Mouse (Mus musculus) stomach, embryonic 16.5 days (tissue): Measurements from ENCODE around the gene Map3k12. TPM values are rescaled to one million over a fixed set of nuclear protein-coding genes. Genes with fewer than 3 reads are reported as not detected.

Experiments used
- ATAC-seq: fragments of 200-750 bp; cut with Nextera tagmentation; 2 replicates; pipeline ENCODE4 v1.8.0; 2017; ENCODE audit warnings: moderate number of reproducible peaks, moderate TSS enrichment; ENCODE audit not compliant: insufficient read depth, low FRiP score
- H3K27ac ChIP-seq: fragments of 300-500 bp; sonication (generic); 2 replicates; pipeline ENCODE4 v1.5.1; 2014; ENCODE audit warnings: low read length
- H3K27me3 ChIP-seq: fragments of 300-500 bp; sonication (generic); 2 replicates; pipeline ENCODE4 v1.6.1; 2014; ENCODE audit warnings: low read length, control low read depth, mixed read lengths; ENCODE audit not compliant: control insufficient read depth, insufficient read depth
- H3K36me3 ChIP-seq: fragments of 300-500 bp; sonication (generic); 2 replicates; pipeline ENCODE4 v1.6.1; 2014; ENCODE audit warnings: low read length; ENCODE audit not compliant: control insufficient read depth, insufficient read depth
- H3K4me1 ChIP-seq: fragments of 300-500 bp; sonication (generic); 2 replicates; pipeline ENCODE4 v1.6.1; 2014; ENCODE audit warnings: low read length, control low read depth, mixed read lengths; ENCODE audit not compliant: control insufficient read depth, insufficient read depth
- H3K4me2 ChIP-seq: fragments of 300-500 bp; sonication (generic); 2 replicates; pipeline ENCODE4 v1.6.1; 2014; ENCODE audit warnings: low read depth, low read length, mixed read lengths
- H3K4me3 ChIP-seq: fragments of 300-500 bp; sonication (generic); replicated peaks from 2 replicates; pipeline ENCODE4 v1.5.1; 2014; ENCODE audit warnings: mild to moderate bottlenecking, low read length
- H3K9ac ChIP-seq: fragments of 300-500 bp; sonication (generic); 2 replicates; pipeline ENCODE4 v1.6.1; 2014; ENCODE audit warnings: low read length
- H3K9me3 ChIP-seq: fragments of 300-500 bp; sonication (generic); replicated peaks from 2 replicates; pipeline ENCODE4 v1.6.1; 2016; ENCODE audit warnings: low read length, control low read depth; ENCODE audit not compliant: control insufficient read depth
- WGBS: fragments of 180-500 bp; shearing (Covaris S2); extraction: QIAGEN DNeasy Blood & Tissue Kit; methylation state at CpG from one replicate; pipeline ENCODE4 v1.1.7; 2014; 5-methylcytosine and 5-hydroxymethylcytosine counted together
- polyA plus RNA-seq: library from polyadenylated mRNA; unstranded; fragments of >200 nt; fragmentation: Nextera tagmentation; extraction: Ambion mirVana; gene quantifications from 2 replicates; pipeline ENCODE4 v1.2.1, GENCODE M21; 2015

The Map3k12 gene
- polyA plus RNA-seq, 1 experiment from 2014 or later, result 15.1 TPM

GRCm38 (mm10) chr15:102507561-102507960, 9.3 kb downstream of the Map3k12 start:
- no peaks in the 10 kb centered on the region for H3K9me3 ChIP-seq
- no peak overlapping the region for H3K27ac ChIP-seq
- no peak overlapping the region for H3K9ac ChIP-seq
- H3K27me3 ChIP-seq, result no peaks in the 10 kb centered on the region
- H3K4me2 ChIP-seq, result no peak overlapping the region
- peaks cover 27% of the 10 kb centered on the region for H3K4me1 ChIP-seq
- no peak for ATAC-seq
- no peak overlapping the region for H3K4me3 ChIP-seq
- H3K36me3 ChIP-seq, result no peaks in the 10 kb centered on the region; the same call in 1 of the 2 replicates

GRCm38 (mm10) chr15:102506864-102507263, 10.0 kb downstream of the Map3k12 start:
- H3K36me3 ChIP-seq, result peaks cover 5% of the 10 kb centered on the region
- peaks cover 20% of the 10 kb centered on the region for H3K4me1 ChIP-seq
- 88% methylated on average over 1 of the region's 1 CpGs for WGBS
- no peak overlapping the region for H3K9ac ChIP-seq
- H3K27me3 ChIP-seq, result no peaks in the 10 kb centered on the region
- no peaks in the 10 kb centered on the region for H3K9me3 ChIP-seq
- ATAC-seq, result no peak
- no peak overlapping the region for H3K27ac ChIP-seq
- no peak overlapping the region for H3K4me3 ChIP-seq
- H3K4me2 ChIP-seq, result no peak overlapping the region

GRCm38 (mm10) chr15:102506464-102506830, 10.4 kb downstream of the Map3k12 start:
- H3K4me1 ChIP-seq, result peaks cover 15% of the 10 kb centered on the region
- H3K27me3 ChIP-seq, result no peaks in the 10 kb centered on the region
- H3K4me2 ChIP-seq, result no peak overlapping the region
- no peak overlapping the region for H3K9ac ChIP-seq
- H3K36me3 ChIP-seq, result peaks cover 9% of the 10 kb centered on the region
- H3K9me3 ChIP-seq, result no peaks in the 10 kb centered on the region
- ATAC-seq, result no peak
- no peak overlapping the region for H3K4me3 ChIP-seq
- 29% methylated on average over 2 of the region's 2 CpGs for whole genome bisulfite sequencing
- no peak overlapping the region for H3K27ac ChIP-seq

GRCm38 (mm10) chr15:102505770-102506463, 10.9 kb downstream of the Map3k12 start:
- no peaks in the 10 kb centered on the region for H3K27me3 ChIP-seq
- peaks cover 10% of the 10 kb centered on the region; the same call in 1 of the 2 replicates for H3K4me1 ChIP-seq
- 76% methylated on average over 9 of the region's 9 CpGs for WGBS
- H3K4me2 ChIP-seq, result no peak overlapping the region
- no peak overlapping the region for H3K27ac ChIP-seq
- no peak overlapping the region for H3K9ac ChIP-seq
- H3K4me3 ChIP-seq, result no peak overlapping the region
- no peak for ATAC-seq
- no peaks in the 10 kb centered on the region for H3K9me3 ChIP-seq
- peaks cover 14% of the 10 kb centered on the region for H3K36me3 ChIP-seq

- H3K4me3 ChIP-seq, result no peak overlapping the region
- 62% methylated on average over 12 of the region's 12 CpGs for WGBS
- H3K27me3 ChIP-seq, result no peaks in the 10 kb centered on the region
- H3K9ac ChIP-seq, result no peak overlapping the region
- H3K9me3 ChIP-seq, result no peaks in the 10 kb centered on the region
- H3K27ac ChIP-seq, result no peak overlapping the region
- H3K4me2 ChIP-seq, result no peak overlapping the region
- peaks cover 7% of the 10 kb centered on the region; the same call in 1 of the 2 replicates for H3K4me1 ChIP-seq
- peaks cover 17% of the 10 kb centered on the region for H3K36me3 ChIP-seq
- no peak for ATAC-seq
Measured at GRCm38 (mm10) chr15:102505073-102505769, 11.6 kb downstream of the Map3k12 start.

- Histone ChIP-seq H3K9ac (no peak overlapping the region), H3K27ac (no peak overlapping the region), H3K36me3 (peaks cover 26% of the 10 kb centered on the region), H3K4me2 (no peak overlapping the region), H3K4me3 (no peak overlapping the region), H3K4me1 (no peaks in the 10 kb centered on the region), H3K9me3 (no peaks in the 10 kb centered on the region), H3K27me3 (no peaks in the 10 kb centered on the region)
- ATAC-seq, result no peak
- 86% methylated on average over 9 of the region's 9 CpGs for WGBS
Measured at GRCm38 (mm10) chr15:102503924-102504782, 12.7 kb downstream of the Map3k12 start.

- H3K4me2 ChIP-seq, result no peak within 1 kb of the TSS
- H3K36me3 ChIP-seq, result peaks cover 26% of the 10 kb centered on the region
- no peak within 1 kb of the TSS for H3K4me3 ChIP-seq
- no peaks in the 10 kb centered on the region for H3K27me3 ChIP-seq
- WGBS, result 77% methylated on average over 1 of the region's 1 CpGs
- no peak for ATAC-seq
- H3K9ac ChIP-seq, result no peak within 1 kb of the TSS
- H3K27ac ChIP-seq, result no peak within 1 kb of the TSS
- no peaks in the 10 kb centered on the region for H3K9me3 ChIP-seq
- H3K4me1 ChIP-seq, result no peaks in the 10 kb centered on the region
Measured at GRCm38 (mm10) chr15:102503447-102503846, 13.4 kb downstream of the Map3k12 start, which contains the start of gene Gm10337. Gene Gm10337, plus strand, starts transcription at chr15:102503722.

GRCm38 (mm10) chr15:102502254-102502840, 14.5 kb downstream of the Map3k12 start:
- H3K27me3 ChIP-seq, result no peaks in the 10 kb centered on the region
- H3K36me3 ChIP-seq, result peaks cover 34% of the 10 kb centered on the region
- no peak overlapping the region for H3K4me3 ChIP-seq
- H3K4me1 ChIP-seq, result no peaks in the 10 kb centered on the region
- 55% methylated on average over 9 of the region's 9 CpGs for WGBS
- H3K27ac ChIP-seq, result no peak overlapping the region
- 0 out of 2 replicates have a peak, but pooled peaks have one; percentile 20 for ATAC-seq
- H3K9me3 ChIP-seq, result no peaks in the 10 kb centered on the region
- no peak overlapping the region for H3K4me2 ChIP-seq
- H3K9ac ChIP-seq, result no peak overlapping the region
